Mouse (Mus musculus) kidney, postnatal 4 days (tissue): ENCODE data around the gene Mvb12a.

Source experiments
- DNase-seq, 2 experiments: peaks; one replicate each; pipeline ENCODE4 v3.0.0; 2021; ENCODE audit warnings: mixed read lengths in 2 of 2

Mvb12a gene

DNA sequence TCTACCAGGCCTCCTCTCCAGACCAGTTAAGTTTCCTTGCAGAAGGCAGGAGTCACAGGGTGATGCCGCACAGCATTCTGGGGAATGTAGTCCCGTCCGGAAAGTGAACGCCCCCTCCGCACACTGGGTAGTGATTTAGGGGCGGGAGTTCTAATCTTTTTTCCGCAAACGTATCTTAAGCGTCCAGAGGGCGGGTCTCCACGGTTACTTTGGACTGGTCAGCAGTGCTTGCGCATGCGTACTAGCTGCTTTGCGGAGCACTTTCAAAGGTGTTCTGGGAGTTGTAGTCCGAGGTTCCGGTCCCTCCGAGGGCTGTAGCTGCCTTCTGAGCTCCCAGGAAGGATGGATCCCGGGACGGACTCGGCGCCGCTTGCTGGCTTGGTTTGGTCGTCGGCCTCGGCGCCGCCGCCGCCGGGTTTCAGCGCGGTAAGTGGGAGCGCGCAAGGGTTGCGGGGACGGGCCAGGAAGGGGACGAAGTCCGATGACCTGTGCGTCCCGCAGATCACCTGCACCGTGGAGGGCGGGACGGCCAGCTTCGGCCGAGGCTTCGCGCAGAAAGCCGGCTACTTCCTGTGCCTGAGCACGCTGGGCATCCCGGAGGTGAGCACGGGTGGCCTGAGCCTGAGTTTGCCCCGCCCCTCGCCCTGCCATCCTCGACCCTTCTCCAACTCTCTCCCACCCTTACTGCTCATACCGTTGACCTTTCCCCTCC lies at the start of gene Mvb12a:
TSS of gene Mvb12a (plus strand) at position 291 of the 712 bp plus-strand sequence.
- peak; percentile 95 to 97 for DNase-seq

DNA sequence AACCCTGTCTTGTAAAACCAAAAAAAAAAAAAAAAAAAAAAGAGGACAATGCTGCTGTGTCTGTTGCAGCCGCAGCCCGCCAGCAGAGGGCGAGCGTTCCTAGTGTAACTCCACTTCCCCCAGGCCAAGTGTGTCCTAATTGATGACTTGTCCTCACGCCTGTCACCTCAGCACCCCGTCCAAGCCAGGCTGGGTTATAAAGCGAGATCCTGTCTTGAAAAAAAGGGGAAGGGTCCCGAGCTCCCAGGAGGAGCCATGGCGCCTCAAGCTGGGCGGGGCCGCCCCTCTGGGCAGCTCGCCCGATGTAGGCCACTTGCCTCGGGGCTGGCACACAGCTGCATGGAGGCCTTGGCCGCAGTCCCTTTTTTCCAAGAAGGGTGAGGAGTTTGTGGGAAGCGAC lies 47.7 kb upstream of the Mvb12a start:
- peak; percentile 92 to 94 for DNase-seq

DNA sequence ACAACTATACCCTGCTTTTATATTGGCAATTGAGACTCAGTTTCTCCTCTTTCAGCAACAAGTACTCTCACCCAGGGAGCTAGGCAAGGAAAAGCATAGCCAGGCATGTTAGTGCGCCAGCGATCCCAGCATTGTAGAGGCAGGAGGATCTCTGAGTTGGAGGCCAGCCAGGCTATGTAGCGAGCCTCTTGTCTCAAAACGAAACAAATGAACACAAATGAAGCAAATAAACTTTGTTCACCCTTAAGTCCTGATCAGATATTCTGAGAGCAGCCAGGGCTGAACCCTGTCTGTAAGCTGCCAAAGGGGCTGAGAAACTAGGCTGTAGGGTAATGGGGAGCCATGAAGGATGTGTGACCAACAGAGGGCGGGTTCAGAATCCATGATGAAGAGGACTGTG lies 46.9 kb upstream of the Mvb12a start:
- DNase-seq: peak in 1 of 2 experiments; percentile 51

DNA sequence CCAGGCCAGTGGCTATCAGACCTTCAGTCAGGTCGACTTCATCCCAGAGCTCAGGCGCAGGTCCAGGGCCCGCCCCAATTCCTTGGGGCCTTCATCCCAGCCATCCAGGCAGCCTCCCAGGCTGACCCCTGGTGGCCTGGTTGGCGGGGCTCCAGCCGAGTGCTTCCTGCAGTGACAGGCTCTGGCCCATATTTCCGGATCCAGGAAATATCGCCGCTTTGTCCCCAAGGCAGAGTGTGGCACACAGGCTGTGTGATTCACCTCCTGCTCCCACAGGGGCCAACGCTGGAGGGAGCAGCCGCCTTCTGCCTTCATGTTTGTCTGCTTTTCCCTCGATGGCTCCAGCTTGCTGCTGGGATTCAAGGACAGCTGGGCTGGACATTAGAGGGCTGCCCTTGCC lies 46.2 kb upstream of the Mvb12a start:
- DNase-seq: peak; percentile 96

DNA sequence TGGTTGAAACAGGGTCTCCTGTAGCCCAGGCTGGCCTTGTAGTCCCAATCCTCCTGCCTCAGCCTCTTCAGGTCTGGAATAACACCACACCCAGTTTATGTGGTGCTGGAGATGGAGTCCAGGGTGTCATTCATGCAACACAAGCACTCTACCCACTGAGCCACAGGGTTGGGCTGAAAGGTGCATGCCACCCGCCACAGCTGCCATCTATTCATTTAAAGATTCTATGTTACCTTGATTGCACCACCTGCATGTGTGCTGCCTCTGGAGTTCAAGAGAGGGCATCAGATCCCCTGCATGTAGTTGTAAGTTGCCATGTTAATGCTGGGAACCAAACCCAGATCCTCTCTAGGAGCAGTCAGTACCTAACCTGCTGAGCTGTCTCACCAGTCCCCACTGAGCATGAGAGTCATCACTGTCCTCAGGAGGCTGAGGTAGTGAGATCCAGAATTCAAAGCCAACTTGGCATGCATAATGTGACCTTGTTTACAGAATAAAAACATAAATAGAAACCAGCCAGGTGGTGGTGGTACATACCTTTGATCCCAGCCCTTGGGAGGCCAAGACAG lies 45.6 kb upstream of the Mvb12a start:
- no peak for DNase-seq

DNA sequence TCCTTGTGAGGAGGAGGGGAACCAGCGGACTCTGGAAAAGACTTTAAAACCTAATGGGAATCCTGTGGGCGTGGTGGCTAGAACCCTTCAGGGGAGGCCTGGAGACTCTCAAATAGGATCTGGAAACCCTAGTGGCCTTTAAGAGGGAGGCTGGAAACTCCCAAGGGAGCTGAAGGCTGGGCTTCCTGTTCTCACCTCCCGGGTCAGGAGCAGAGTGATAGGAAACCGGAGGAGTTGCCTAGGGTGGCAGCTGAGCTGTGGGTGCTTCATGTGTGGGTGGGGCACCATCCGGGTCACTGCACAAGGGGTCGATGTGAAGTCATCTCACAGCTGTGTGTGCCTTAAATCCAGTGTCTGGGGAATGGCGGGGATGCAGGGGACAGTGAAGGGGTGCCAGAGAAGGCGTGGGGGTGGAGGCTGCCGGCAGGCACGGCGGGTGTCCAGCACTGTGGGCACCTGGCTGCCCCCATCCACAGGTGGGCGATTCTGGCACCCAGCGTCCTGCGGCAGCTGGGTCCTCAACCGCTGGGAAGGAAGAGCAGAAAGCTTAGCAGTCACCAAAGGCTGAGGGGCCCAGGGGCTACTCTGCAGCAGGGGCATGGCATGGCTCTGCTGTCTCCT lies 44.7 kb upstream of the Mvb12a start:
- DNase-seq: peak; percentile 58 to 75

DNA sequence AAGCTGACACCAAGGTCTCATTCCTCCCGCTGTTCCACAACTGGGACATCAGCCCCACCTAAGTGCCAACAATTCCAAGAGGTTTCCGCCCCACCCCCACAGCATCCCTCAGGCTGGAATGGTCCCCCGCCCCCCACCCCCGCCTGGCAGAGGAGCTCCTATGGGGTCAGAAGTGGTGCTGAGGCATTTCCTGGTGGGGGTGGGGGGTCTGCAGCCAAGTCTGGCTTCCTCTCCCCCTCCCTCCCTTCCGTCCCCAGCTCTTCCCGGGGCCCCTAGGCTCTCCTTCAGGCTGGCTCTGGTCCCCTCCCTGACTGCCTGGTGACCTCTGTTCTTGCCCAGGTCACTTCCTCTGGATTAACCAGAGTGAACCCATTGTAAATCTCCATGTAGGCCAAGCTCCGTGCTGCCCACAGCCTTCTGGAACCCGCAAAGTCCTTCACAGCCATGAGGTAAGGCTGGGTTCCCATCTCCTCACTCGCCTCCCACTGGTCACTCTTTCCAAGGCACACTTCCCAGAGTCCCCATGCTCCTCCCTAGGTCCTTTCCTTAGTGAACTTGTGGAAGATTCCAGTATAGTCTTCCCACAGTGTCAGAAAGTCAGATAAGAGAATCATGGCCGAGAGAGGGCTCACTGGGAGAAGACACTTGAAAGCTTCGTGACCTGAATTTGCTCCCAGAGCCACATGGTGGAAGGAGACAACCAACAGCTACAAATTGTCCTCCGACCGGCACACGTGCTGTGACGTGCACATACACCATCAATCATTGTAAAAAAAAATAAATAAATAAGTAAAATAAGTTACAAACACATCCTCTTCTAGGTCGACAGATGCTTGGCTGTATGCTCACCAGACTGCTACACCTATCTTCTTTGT lies 43.7 kb upstream of the Mvb12a start:
- peak; percentile 72 to 80 for DNase-seq

DNA sequence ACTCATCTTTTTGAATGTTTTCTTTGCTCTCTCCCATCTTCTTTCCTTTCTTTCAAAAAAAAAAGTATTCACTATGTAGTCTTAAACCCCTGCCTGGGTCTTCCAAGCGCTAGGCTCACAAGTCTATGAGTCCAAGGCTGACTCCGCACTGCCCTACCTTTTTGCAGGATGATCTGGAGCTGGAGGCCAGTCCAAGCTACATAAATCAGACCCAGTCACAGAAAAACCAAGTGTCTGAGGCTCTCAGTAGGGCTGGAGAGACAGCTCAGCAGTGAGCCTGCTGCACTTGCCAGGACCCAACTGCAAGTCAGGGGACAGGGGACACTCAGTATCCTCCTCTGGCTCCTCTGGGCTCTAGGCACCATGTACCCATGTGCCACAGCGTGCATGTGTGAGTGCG lies 38.4 kb upstream of the Mvb12a start:
- DNase-seq: no peak

DNA sequence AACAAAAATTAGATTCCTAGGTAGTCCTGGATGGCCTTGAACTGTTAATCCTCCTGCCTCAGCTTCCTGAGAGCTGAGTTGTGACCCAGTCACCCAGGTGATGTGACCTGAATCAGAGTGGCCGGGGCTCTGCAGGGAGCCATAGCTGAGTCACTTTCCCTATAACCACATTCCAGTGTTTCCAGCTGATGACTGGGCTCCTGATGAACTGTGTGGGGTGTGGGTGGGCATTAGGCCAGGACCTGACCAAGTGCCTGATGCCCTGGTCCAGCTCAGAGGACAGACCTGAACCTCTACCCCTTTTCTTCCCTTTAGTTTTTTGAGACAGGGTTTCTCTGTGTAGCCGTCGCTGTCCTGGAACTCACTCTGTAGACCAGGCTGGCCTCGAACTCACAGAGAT lies 37.4 kb upstream of the Mvb12a start:
- DNase-seq: no peak

DNA sequence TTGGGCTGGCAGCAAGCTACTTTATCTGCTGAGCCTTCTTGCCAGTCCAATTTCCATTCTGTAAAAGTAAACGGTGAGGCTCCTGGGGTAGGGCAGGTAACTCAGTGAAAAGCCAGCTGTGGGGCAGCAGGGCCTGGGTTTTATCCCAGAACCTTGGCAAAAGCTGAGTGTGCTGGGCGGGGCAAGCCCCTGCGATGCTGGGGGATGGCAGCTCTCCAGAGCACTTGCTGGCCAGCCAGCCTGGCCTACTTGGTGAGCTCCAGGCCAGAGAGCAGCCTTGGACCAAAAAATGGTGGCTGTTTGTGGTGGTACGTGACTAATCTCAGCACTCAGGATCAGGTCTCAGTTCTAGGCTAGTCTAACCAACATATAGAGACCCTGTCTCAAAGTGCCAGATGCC lies 36.7 kb upstream of the Mvb12a start:
- no peak for DNase-seq

DNA sequence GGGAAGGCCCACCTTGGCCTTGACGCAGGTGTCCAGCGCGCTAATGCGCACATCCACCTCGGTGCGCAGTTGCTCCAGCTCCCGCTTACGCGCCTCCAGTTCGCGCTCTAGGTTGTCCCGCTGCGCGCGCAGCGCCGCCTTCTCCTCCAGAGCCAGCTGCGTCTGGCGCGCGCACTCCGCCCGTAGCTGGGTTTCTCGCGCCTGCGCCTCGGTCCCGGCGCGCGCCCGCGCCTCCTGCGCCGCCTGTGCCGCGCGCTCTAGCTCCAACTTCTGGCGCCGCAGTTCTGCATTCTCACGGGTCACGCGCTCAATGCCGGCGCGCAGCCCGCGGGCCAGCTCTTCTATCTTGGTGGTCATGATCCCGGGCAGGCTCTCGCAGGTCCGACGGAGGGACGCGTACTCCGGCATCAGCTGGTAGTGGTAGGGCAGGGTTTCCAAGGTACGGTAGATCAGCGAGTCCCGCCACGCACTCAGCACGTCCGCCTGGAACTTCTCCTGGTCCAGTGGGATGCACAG lies 35.1 kb upstream of the Mvb12a start:
- DNase-seq: peak; percentile 87 to 92

DNA sequence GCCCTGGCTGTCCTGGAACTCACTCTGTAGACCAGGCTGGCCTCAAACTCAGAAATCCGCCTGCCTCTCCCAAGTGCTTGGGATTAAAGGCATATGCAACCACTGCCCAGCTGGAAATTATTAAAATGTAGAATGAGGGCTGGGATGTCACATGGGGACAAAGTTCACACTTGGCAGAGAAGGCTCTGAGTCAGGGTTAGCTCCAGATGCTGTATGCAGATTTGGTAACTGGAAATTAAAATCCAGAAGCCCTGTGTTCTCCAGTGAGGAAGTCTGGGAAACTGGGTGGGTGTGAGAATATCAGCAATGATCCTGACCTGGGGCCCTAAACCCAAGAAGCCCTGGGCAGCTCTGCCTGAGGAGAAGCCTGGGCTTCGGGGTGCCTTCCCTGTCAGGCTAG lies 33.4 kb upstream of the Mvb12a start:
- DNase-seq: no peak

DNA sequence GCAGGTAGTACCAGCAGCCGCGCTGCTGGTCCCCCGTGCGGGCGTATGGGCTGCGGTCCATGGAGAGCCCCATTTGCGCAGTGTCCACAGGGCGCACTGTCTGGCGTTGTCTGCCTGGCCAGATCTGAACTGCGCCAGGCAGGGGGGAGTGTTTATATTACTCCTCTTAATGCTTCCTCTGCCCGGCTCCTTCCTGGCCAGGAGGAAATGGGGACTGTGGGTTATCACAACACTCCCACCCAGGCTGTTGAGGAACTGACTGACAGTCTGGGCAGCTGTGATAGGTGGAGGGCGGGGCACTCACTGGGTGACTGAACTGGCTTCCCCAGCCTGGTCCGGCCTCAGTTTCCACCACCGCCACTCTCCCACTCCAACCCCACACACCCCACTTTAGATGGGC lies 31.1 kb upstream of the Mvb12a start, which contains the start of gene Plvap:
TSS of gene Plvap (minus strand) at position 109 of the 400 bp plus-strand sequence.
- peak; percentile 43 to 61 for DNase-seq

DNA sequence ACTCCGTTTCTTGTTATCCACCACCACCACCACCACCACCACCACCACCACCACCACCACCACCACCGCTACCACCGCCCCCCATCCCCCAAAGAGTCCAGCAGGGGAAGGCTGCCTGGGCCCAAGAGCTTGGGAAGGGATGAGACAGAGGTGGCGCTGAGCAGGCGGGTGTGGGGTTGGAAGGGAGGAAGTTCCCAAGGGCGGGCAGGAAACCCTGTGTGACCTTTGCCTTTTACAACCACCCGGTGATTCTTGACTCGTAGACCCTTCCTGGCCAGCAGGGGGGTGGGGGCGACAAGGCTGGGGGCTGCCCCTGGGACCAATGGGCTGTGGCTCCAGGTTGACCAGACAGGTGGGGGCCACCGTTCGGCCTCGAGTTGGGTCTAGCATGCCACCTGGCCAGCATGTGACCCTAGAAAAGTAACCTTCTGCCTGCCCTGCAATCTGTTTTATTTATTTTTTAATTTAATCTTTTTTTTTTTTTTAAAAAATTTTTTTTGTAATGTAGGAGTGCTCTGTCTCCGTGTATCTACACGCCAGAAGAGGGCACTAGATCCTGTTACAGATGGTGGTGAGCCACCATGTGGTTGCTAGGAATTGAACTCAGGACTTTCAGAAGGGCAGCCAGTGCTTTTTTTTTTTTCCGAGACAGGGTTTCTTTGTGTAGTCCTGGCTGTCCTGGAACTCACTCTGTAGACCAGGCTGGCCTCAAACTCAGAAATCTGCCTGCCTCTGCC lies 29.5 kb upstream of the Mvb12a start:
- DNase-seq: peak in 1 of 2 experiments; percentile 53

DNA sequence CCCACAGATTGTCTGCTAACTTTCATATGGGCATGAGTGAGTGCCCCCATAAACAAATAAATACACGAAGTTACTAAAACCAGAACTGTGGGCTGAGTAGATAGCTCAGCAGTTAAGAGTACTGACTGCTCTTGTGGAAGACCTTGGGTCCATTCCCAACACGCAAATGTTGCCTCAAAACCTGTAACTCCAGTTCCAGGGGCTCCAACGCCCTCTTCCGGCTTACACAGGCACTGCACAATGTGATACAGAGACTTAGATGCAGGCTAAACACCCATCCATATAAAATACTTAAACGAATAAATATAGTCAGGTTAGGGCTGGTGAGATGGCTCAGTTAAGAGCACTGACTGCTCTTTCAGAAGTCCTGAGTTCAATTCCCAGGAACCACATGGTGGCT lies 27.7 kb upstream of the Mvb12a start:
- no peak for DNase-seq

DNA sequence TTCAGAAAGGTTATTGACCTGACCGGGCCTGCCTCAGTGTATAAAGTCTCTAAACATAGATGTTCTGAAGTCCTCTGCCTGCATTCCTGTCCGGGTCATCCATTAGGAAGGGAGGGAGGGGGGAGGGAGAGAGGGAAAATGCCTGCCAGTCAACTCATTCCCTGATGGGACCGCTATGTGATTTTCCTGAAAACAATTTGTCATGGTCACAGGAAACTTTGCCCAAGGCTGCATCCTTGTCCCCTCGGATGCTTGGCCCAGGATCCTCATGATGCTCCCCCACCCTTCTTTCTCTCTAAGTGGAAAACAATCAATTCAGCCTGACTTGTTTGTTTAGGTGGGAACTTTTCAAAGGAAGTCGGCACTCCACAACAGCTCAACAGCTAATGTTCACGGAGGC lies 25.9 kb upstream of the Mvb12a start:
- no peak for DNase-seq

DNA sequence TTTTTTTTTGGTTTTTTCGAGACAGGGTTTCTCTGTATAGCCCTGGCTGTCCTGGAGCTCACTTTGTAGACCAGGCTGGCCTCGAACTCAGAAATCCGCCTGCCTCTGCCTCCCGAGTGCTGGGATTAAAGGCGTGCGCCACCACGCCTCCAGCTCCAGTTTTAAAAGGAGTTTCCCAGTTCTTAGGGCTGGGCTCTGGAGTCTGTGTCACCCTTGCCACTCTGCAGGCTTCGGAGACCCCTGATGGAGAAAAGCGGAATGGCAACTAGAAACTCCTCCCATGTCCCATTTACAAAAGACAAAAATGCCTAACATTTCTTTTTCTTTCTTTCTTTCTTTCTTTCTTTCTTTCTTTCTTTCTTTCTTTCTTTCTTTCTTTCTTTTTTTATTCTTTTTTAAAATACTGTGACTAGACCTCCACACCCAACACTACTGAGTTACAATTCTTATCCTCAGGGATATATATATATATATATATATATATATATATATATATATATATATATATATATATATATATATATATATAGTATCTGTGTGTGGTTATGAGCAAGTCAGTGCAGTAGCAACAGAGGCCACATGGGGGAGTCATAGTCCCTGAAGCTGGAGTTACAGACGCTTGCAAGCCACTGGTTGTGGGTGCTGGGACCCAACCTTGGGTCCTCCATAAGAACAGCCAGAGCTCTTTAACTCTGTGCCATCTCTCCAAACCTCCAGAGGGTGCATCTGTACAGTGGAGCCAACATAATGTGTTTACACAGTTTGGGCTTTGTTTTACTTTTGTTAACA lies 23.5 kb upstream of the Mvb12a start:
- DNase-seq: peak; percentile 78 to 83

DNA sequence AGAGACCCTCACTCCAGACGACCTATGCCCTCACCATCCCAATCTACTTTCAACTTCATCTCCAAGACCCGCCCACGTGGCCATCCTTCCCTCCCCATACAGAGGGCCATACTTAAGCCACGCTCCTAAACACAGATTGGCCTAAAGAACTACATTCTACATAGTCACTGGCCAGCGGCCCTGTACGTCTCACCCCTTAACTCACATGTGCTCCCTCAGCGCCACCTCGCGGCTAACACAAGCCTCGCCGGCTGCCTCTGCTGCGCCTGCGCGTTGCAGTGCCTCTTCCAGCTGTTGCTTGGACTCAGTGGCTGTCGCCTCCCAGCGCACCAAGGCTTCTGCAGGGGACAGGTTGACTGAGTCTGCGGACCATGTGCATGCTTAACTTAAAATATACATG lies 21.1 kb upstream of the Mvb12a start:
- DNase-seq: peak; percentile 98 to 99

DNA sequence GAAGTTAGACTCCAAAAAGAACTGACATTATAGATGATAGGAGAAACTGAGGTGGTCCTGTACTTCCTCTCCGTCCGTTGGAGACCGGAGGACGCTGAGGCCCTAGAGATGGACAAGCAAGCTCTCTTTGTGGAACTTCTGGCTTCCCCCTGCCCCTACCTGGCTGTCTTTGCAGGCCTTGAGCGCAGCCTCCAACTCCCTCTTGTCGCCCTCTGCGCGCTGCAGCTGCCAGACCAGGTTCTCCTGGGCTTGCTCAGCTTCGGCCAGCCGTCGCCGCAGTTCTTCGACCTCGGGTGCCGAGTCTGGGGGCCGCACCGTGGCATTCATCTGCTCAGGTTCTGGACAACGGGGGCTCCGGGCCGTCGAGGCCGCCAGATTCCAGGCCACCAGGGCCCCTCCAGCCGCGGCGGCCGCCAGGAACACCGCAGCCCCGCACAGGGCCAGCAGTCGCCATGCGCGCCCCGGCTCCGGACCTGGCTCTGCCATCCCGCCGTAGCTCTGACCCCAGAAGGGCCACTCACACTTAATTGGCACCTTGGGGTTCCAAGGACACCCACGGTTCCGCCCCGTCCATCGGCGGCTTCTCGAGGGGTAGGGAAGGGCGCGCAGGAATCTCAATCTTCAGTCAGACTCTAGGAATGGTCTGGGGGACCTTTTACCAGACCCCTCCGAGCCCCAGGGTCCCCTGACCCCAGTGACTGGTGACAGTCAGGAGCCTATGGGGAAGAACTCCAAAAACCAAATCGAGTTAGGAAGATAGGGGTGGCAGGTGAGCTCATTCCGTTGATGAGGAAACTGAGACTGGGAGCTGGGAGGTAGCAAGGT lies 17.3 kb upstream of the Mvb12a start, which contains the start of gene Ccdc194:
TSS of gene Ccdc194 (minus strand) at position 486 of the 825 bp plus-strand sequence.
- DNase-seq: no peak

DNA sequence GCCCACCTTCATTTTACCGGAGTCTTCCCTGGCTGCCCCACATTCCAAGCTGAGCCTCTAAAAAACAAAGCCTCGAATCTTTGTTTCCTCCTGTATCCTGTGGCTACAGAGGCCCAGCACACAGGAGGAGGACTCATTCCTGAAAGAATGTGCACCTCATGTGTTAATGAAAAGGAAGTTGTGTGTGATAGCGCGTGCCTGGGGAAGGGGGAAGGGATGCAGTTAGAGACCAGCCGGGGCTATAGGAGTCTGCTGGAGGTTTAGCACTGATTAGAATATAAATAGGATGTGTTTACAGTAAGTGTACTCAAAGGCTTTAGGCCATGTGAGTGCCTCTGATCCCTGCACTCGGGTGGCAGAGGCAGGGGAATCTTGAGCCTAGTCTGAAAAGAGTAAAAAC lies 16.4 kb upstream of the Mvb12a start:
- DNase-seq: no peak
